Comparison of ENCODE assay signal across 8 mouse cellular contexts in the genomic region with DNA sequence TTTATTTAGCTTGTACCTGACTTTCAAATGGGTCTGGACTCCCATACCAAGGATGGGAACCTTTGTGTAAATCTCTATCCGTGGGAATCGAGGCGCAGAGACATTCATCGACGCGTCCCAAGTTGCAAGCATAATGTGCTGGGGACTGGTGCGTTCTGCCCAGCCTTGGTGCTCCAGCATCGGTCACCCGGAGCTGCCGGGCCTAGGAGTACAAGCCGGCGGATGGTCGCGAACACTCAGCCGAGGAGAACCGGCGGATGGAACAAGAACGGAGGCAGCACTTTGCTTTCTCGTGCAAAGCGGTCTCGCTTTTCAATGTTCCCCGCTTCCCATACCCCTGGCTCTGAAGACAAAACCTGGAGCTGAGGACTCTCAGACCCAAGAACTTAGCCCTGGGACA. TPM values are rescaled to one million over a fixed set of nuclear protein-coding genes. Genes with fewer than 3 reads are reported as not detected.
DNase-seq lines count a peak whose midpoint lies in the region; ATAC-seq and TF ChIP-seq lines count a peak whose summit lies in the region.

No protein-coding gene starts in this region.

- H3K4me1 ChIP-seq in kidney, embryonic 14.5 days (ENCODE audit: control insufficient read depth, insufficient read depth, low read length) = 0 out of 2 replicates have a peak, but pooled peaks cover 3% of the 10 kb centered on the region
- peaks cover 5% of the 10 kb centered on the region; the same call in 1 of the 2 replicates for H3K4me1 ChIP-seq in embryonic facial prominence, embryonic 14.5 days (ENCODE audit: control insufficient read depth, insufficient read depth, low read length)
- no peaks in the 10 kb centered on the region for H3K4me1 ChIP-seq in intestine, embryonic 14.5 days (replicated peaks; ENCODE audit: control insufficient read depth, insufficient read depth, low read length)

- ATAC-seq in kidney, embryonic 14.5 days (ENCODE audit: low FRiP score, low TSS enrichment) = no peak
- ATAC-seq in embryonic facial prominence, embryonic 14.5 days (ENCODE audit: low read depth) = no peak
- no peak for ATAC-seq in intestine, embryonic 14.5 days (replicated peaks; ENCODE audit: low FRiP score, low TSS enrichment, low read depth)

- H3K9me3 ChIP-seq in kidney, embryonic 14.5 days (ENCODE audit: control insufficient read depth, low read length) = no peaks in the 10 kb centered on the region
- H3K9me3 ChIP-seq in embryonic facial prominence, embryonic 14.5 days (ENCODE audit: control insufficient read depth, low read length) = no peaks in the 10 kb centered on the region
- no peaks in the 10 kb centered on the region for H3K9me3 ChIP-seq in intestine, embryonic 14.5 days (ENCODE audit: control insufficient read depth, low read length)

- H3K4me2 ChIP-seq in kidney, embryonic 14.5 days (replicated peaks; ENCODE audit: low read depth, low read length) = peak overlapping the region; percentile 30; the same call in 1 of the 2 replicates
- H3K4me2 ChIP-seq in embryonic facial prominence, embryonic 14.5 days (ENCODE audit: low read depth, low read length) = peak overlapping the region; percentile 53
- no peak overlapping the region; the same call in 1 of the 2 replicates for H3K4me2 ChIP-seq in intestine, embryonic 14.5 days (ENCODE audit: low read length)
- H3K4me2 ChIP-seq in myocyte (ENCODE audit: low read depth) = peak overlapping the region; percentile 52

- 1% methylated on average over 22 of the region's 22 CpGs for WGBS in kidney, embryonic 14.5 days
- WGBS in embryonic facial prominence, embryonic 14.5 days = 2% methylated on average over 22 of the region's 22 CpGs
- WGBS in intestine, embryonic 14.5 days = 1% methylated on average over 22 of the region's 22 CpGs

- peak overlapping the region; percentile 22 for H3K4me3 ChIP-seq in kidney, embryonic 14.5 days (ENCODE audit: low read length)
- peak overlapping the region; percentile 37 for H3K4me3 ChIP-seq in embryonic facial prominence, embryonic 14.5 days (ENCODE audit: low read depth, low read length)
- H3K4me3 ChIP-seq in intestine, embryonic 14.5 days (ENCODE audit: low read depth, low read length) = 0 out of 2 replicates have a peak overlapping the region, but pooled peaks have one; percentile 9
- H3K4me3 ChIP-seq in myocyte = no peak overlapping the region

- H3K36me3 ChIP-seq in kidney, embryonic 14.5 days (ENCODE audit: control insufficient read depth, insufficient read depth, low read length) = no peaks in the 10 kb centered on the region
- H3K36me3 ChIP-seq in embryonic facial prominence, embryonic 14.5 days (ENCODE audit: control insufficient read depth, insufficient read depth, low read length) = no peaks in the 10 kb centered on the region
- no peaks in the 10 kb centered on the region for H3K36me3 ChIP-seq in intestine, embryonic 14.5 days (ENCODE audit: control insufficient read depth, insufficient read depth, low read length)
- no peaks in the 10 kb centered on the region for H3K36me3 ChIP-seq in myocyte (ENCODE audit: control insufficient read depth, insufficient read depth)

- H3K79me2 ChIP-seq in myocyte (ENCODE audit: control insufficient read depth, insufficient read depth) = no peaks in the 10 kb centered on the region

- DNase-seq in kidney, postnatal 36 days = no peak
- DNase-seq in embryonic facial prominence, embryonic 14.5 days (ENCODE audit: low spot score) = no peak
- peak; percentile 68 for DNase-seq in intestine, embryonic 14.5 days (ENCODE audit: low spot score)
- no peak for DNase-seq in frontal cortex, postnatal 14 days (ENCODE audit: low spot score in 2 of 2)
- no peak for DNase-seq in right cerebral cortex, postnatal 10 days (ENCODE audit: low spot score in 2 of 2)
- DNase-seq in adrenal gland, postnatal 25 days = no peak

- H3K9ac ChIP-seq in kidney, embryonic 14.5 days (ENCODE audit: low read depth, low read length) = no peak overlapping the region
- peak overlapping the region; percentile 50 for H3K9ac ChIP-seq in embryonic facial prominence, embryonic 14.5 days (ENCODE audit: low read depth, low read length)
- H3K9ac ChIP-seq in intestine, embryonic 14.5 days (ENCODE audit: low read length) = no peak overlapping the region

- H3K27me3 ChIP-seq in kidney, embryonic 14.5 days (ENCODE audit: control insufficient read depth, insufficient read depth, low read length) = peaks cover 96% of the 10 kb centered on the region
- peaks cover 98% of the 10 kb centered on the region for H3K27me3 ChIP-seq in embryonic facial prominence, embryonic 14.5 days (replicated peaks; ENCODE audit: control insufficient read depth, insufficient read depth, low read length)
- H3K27me3 ChIP-seq in intestine, embryonic 14.5 days (replicated peaks; ENCODE audit: control insufficient read depth, insufficient read depth, low read length) = peaks cover 99% of the 10 kb centered on the region
- peaks cover 40% of the 10 kb centered on the region for H3K27me3 ChIP-seq in myocyte (ENCODE audit: control insufficient read depth, insufficient read depth, insufficient read length)

- no peak overlapping the region for H3ac ChIP-seq in myocyte (ENCODE audit: control insufficient read depth, insufficient read length)

- H3K27ac ChIP-seq in kidney, embryonic 14.5 days (ENCODE audit: low read depth, low read length) = no peak overlapping the region
- H3K27ac ChIP-seq in embryonic facial prominence, embryonic 14.5 days (replicated peaks; ENCODE audit: low read depth, low read length) = no peak overlapping the region
- no peak overlapping the region for H3K27ac ChIP-seq in intestine, embryonic 14.5 days (ENCODE audit: low read depth)

- no peak for TF ChIP-seq POLR2A in myocyte (IDR thresholded peaks at IDR 0.05; ENCODE audit: insufficient read length, low read depth)

TF ChIP-seq in myocyte, 11 proteins besides CTCF, POLR2A, EP300 and RAD21:
- TF ChIP-seq MYOD1 (IDR thresholded peaks at IDR 0.05; ENCODE audit: control insufficient read depth in 1 of 3, insufficient read length in 2 of 3, low read depth in 2 of 3) (no peak), SRF (IDR thresholded peaks at IDR 0.05; ENCODE audit: control insufficient read depth, insufficient read length, low read depth) (no peak), CEBPB (IDR thresholded peaks at IDR 0.05; ENCODE audit: insufficient read depth, poor library complexity, severe bottlenecking) (no peak), TCF3 (IDR thresholded peaks at IDR 0.05; ENCODE audit: insufficient read length, low read depth) (no peak)

RNA-seq across cellular contexts. Expression of gene Pax7, which starts 12.3 kb away (rescaled TPM):
- not detected in 2 replicates for polyA plus RNA-seq in kidney, embryonic 14.5 days (2014; fragmentation: Nextera tagmentation; extraction: Ambion mirVana)
- 2.6 TPM in 2 replicates for polyA plus RNA-seq in embryonic facial prominence, embryonic 14.5 days (2014; fragmentation: Nextera tagmentation; extraction: Ambion mirVana)
- not detected in 2 replicates for polyA plus RNA-seq in intestine, embryonic 14.5 days (2014; fragmentation: Nextera tagmentation; extraction: Ambion mirVana)
- polyA plus RNA-seq in myocyte (2012; fragmentation: generic; extraction: Trizol) = 0.37 TPM
- total RNA-seq in adrenal gland, postnatal 25 days (2021) = not detected in 2 replicates
